Mouse (Mus musculus): ENCODE measurements around the gene Snx29.

GRCm38 (mm10) chr16:11694386-11694785 lies 371.7 kb downstream of the Snx29 start:
- TF ChIP-seq POLR2A (IDR thresholded peaks at IDR 0.05; ENCODE audit: borderline replicate concordance, low read depth, low read length) (no peak), CTCF (IDR thresholded peaks at IDR 0.05; ENCODE audit: low read depth, low read length) (no peak)
